Mouse (Mus musculus) layer of hippocampus, adult 6 months (tissue): Measurements from ENCODE around the gene Arl10. TPM values are rescaled to one million over a fixed set of nuclear protein-coding genes. Genes with fewer than 3 reads are reported as not detected.

ENCODE experiments used
- long read RNA-seq, 2 experiments: library from polyadenylated mRNA; unstranded; transcript quantifications; one replicate each; pipeline ENCODE4 v2.0.0; 2019 to 2020
- microRNA-seq: library from miRNA; unstranded; fragments of <30 nt; microRNA quantifications from one replicate; pipeline ENCODE4 v1.2.0, GENCODE M21; 2020
- polyA plus RNA-seq: library from polyadenylated mRNA; unstranded; fragments of <200 nt; fragmentation: Nextera tagmentation; gene quantifications from 2 replicates; pipeline ENCODE4 v1.2.3, GENCODE M21; 2021

Arl10 gene
- 44.6 and 50.0 TPM in 2 replicates for polyA plus RNA-seq
- long read RNA-seq, experiment 1, transcript Arl10-201 (4 exons, 1,046 nt): major isoform, 22 of 30 reads
- long read RNA-seq, experiment 1, partial matches to known transcripts: 6 of 30 reads
- long read RNA-seq, experiment 1, other reads (novel, unspliced or antisense): 2 of 30 reads
- long read RNA-seq, experiment 2, transcript Arl10-201 (4 exons, 1,046 nt): major isoform, 81 of 93 reads
- long read RNA-seq, experiment 2, partial matches to known transcripts: 2 of 93 reads
- long read RNA-seq, experiment 2, other reads (novel, unspliced or antisense): 10 of 93 reads

DNA sequence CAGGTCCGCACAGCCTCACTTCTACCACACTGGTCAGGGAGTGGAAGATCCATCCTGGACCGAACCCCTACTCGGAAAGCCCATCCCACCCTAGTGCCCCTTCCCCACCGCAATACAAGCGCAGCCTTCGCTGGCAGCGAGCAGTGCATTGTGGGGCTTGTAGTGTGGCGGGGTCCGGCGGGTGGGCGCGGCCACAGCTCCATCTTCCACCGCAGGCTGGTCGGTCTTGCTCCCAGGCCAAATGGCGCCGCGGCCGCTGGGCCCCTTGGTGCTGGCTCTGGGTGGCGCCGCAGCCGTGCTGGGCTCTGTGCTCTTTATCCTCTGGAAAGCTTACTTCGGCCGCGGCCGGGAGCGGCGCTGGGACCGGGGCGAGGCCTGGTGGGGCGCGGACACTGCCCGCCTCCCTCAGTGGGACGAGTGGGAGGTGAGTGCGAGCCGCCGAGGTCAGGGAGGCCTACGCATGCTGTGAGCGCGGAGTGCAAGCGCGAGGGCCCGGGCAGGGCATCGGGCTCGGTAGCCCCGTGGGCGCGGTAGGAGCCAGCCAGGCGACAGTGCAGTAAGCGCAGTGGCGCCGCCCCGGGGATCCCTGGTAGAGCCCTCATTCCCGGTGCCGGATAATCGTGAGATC is at the start of gene Arl10:
TSS of gene Arl10 (plus strand) at position 162 of the 628 bp plus-strand sequence.

DNA sequence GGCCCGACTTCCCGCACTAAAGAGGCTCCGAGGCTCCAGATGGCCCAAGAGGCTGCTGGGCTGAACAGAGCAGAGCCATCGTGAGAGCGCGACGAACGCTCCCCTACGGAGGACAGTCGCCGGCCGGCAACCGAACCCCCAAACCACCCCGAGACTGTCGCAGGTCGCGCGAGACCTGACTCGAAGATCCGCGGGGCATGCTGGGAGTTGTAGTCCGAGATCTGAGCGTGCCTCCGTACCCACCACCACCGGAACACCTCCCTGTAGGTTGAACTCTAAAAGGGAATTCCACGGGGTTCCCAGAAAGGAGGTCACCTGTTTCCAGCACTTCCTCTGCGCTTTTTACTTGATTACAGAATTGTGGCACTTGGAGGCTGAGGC is 9.6 kb upstream of the Arl10 start, which contains the start of gene 4833439L19Rik:
TSS of gene 4833439L19Rik (minus strand) at position 235 of the 381 bp plus-strand sequence.

DNA sequence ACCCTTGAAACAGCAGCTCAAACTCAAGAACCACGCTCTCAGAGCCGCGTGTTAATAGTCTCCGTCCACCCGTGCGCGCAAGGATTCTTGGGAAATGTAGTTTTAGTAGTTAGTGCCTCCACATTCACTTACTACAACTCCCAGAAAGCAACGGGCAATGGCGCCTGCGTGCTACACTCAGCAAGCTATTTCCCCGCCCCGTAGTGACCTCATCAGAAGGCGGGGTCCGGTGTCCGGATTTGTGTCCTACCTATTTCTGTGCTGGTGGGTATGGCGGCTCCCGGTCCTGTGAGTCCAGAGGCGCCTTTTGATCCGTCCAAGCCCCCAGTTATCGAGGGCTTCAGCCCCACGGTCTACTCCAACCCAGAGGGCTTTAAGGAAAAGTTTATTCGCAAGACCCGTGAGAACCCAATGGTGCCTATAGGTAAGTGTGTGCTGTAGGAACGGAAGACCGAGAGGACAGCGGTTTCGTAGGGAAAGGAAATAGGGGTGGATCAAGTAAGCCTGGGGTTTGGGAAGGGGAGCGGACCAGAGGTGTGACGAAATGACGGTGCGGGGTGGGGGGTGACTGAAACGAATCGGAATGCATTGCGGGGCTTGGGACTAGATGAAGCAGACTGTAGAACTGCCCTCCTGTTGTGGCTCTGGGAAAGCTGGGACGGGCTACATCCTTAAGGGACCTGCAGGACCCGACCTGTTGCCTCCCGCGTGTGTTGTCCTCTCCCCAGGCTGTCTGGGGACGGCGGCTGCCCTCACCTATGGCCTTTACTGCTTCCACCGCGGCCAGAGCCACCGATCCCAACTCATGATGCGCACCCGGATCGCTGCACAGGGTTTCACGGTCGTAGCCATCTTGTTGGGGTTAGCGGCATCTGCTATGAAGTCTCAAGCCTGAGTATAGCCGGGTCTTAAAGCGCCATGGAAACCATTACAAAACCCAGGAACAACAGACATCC is 15.5 kb downstream of the Arl10 start, which contains the start of the genes Nop16 and Higd2a:
TSS of gene Nop16 (minus strand) at position 95 of the 956 bp plus-strand sequence.
TSS of gene Higd2a (plus strand) at position 212 of the 956 bp plus-strand sequence.

DNA sequence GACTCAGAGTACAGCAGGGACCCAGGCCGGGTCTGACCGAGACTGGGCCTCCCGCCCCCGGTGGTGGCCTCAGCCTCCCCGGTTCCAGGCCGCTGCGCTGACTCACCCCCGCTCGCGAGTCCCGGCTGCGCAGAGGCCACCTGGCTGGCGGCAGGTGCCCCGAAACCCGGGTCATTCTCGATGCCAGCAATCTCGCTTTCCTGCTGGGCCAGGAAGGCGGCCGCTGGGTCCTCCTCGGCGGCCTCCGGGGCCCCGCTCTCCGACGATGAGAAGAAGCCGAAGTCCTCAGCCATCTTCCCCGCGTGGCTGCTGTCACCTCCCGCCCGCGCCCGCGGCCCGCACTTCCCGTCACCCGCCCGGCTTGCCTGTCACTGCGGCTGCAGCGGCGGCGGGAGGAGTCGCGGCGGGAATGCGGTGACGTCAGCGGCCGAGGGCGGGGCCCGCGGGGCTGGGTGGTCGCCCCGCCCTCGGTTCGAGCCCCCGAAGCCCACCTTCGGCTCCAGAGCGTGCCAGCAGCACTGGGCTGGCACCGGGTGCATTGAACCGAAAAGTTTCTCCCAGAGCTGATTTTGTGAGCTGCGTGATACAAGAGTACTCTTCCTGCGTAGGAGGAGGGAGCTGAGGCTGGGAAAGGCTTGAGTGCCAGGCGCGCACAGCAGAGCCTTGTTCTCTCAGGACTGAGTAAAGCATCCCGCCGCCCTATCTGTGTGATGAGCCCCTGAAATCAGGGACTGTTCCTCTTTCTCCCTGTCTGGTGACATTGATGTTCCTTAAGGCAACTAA is 36.3 kb downstream of the Arl10 start, which contains the start of gene Cltb:
TSS of gene Cltb (minus strand) at position 373 of the 783 bp plus-strand sequence.

DNA sequence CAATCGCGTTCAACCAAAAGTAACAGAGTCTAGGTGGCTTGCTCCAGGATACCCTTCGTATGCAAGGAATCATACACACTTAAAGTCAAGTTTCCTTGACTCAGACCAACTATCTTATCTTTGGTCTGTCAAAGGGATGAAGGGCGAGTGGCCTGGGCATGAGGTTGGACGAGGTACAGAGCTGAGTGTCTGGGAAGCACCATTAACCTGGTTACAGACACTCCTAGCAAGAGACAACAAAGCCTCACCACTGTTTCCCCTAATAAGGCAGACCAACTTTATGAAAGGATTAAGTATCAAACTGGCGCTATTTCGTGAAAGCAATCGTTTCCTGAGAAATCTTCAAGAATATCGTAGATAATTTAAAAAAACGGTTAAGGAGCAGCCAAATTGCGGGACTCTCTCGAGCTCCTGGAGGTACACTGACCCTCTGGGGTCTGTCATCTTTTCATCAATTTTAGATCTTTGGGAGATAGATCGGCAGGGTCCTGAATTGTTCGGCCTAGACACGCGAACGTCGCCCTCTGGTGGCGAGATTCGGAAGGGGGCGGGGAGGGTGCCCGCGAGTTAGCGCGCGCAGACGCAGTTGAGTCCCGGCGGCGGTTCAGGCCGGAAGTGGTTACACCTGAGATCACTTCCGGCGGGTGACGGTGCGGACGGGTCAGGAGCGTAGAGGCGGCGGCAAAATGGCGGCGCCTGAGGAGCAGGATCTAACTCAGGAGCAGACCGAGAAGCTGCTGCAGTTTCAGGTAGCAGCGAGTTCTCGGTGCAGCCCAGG is 46.5 kb downstream of the Arl10 start, which contains the start of gene Faf2:
TSS of gene Faf2 (plus strand) at position 630 of the 778 bp plus-strand sequence.

Small RNAs within 50 kb of the gene (microRNA-seq; reads per million reads assigned to microRNA genes)
- not detected for gene Gm24195

Other genes with a start within 250 kb of the Arl10 start
- 190 and 234 TPM in 2 replicates for gene Cplx2, start 203.7 kb upstream of the Arl10 start, polyA plus RNA-seq
- 57.5 and 58.2 TPM in 2 replicates for gene Thoc3, start 106.2 kb upstream of the Arl10 start, polyA plus RNA-seq
- gene Simc1, start 71.2 kb upstream of the Arl10 start, polyA plus RNA-seq: 5.1 and 5.4 TPM in 2 replicates
- 191 and 227 TPM in 2 replicates for gene 4833439L19Rik, start 9.6 kb upstream of the Arl10 start, polyA plus RNA-seq
- 28.3 and 31.3 TPM in 2 replicates for gene Nop16, start 15.1 kb downstream of the Arl10 start, polyA plus RNA-seq
- 514 and 522 TPM in 2 replicates for gene Higd2a, start 15.2 kb downstream of the Arl10 start, polyA plus RNA-seq
- 270 and 276 TPM in 2 replicates for gene Cltb, start 36.3 kb downstream of the Arl10 start, polyA plus RNA-seq
- 44.0 and 57.8 TPM in 2 replicates for gene Faf2, start 46.8 kb downstream of the Arl10 start, polyA plus RNA-seq
- 99.6 and 131 TPM in 2 replicates for gene Rnf44, start 118.9 kb downstream of the Arl10 start, polyA plus RNA-seq
- 0.13 and 0.20 TPM in 2 replicates for gene Cdhr2, start 126.4 kb downstream of the Arl10 start, polyA plus RNA-seq
- 13.2 and 13.9 TPM in 2 replicates for gene Gprin1, start 174.9 kb downstream of the Arl10 start, polyA plus RNA-seq
- gene Sncb, start 191.6 kb downstream of the Arl10 start, polyA plus RNA-seq: 45.5 and 70.1 TPM in 2 replicates
- not detected in 2 replicates for gene Eif4e1b, start 209.0 kb downstream of the Arl10 start, polyA plus RNA-seq
- 121 and 122 TPM in 2 replicates for gene Tspan17, start 214.4 kb downstream of the Arl10 start, polyA plus RNA-seq